Mouse (Mus musculus): ENCODE data around the gene Ccdc146.
"Not testable (repeated sequence)": the region's sequence is repeated elsewhere in the genome, so short reads cannot be mapped to it uniquely, and the experiment has no call there.

The Ccdc146 gene

GRCm38 (mm10) chr5:21387340-21387739, 37.1 kb downstream of the Ccdc146 start:
- DNase-seq (ENCODE audit: low read depth, low spot score): no peak

- DNase-seq (ENCODE audit: low read depth, low spot score): no peak
Observed at GRCm38 (mm10) chr5:21386432-21386831, 38.0 kb downstream of the Ccdc146 start.

- DNase-seq (ENCODE audit: low read depth, low spot score): no peak
Observed at GRCm38 (mm10) chr5:21384976-21385375, 39.5 kb downstream of the Ccdc146 start.

GRCm38 (mm10) chr5:21384252-21384960, 40.1 kb downstream of the Ccdc146 start:
- DNase-seq (ENCODE audit: low read depth, low spot score): no peak

GRCm38 (mm10) chr5:21383392-21384251, 40.9 kb downstream of the Ccdc146 start:
- DNase-seq (ENCODE audit: low read depth, low spot score): peak; percentile 8

GRCm38 (mm10) chr5:21382678-21383077, 41.8 kb downstream of the Ccdc146 start:
- no peak for DNase-seq (ENCODE audit: low read depth, low spot score)

GRCm38 (mm10) chr5:21381986-21382385, 42.5 kb downstream of the Ccdc146 start:
- no peak for DNase-seq (ENCODE audit: low read depth, low spot score)

- no peak for DNase-seq (ENCODE audit: low read depth, low spot score)
Observed at GRCm38 (mm10) chr5:21378397-21378796, 46.1 kb downstream of the Ccdc146 start.

- no peak for DNase-seq (ENCODE audit: low read depth, low spot score)
Observed at GRCm38 (mm10) chr5:21376935-21377334, 47.5 kb downstream of the Ccdc146 start.

- DNase-seq (ENCODE audit: low read depth, low spot score): no peak
Observed at GRCm38 (mm10) chr5:21373180-21373518, 51.3 kb downstream of the Ccdc146 start.

- DNase-seq (ENCODE audit: low read depth, low spot score): peak; percentile 8
Observed at GRCm38 (mm10) chr5:21372493-21373179, 51.8 kb downstream of the Ccdc146 start, which contains the start of gene Fgl2. Gene Fgl2, plus strand, starts transcription at chr5:21372642.

- DNase-seq (ENCODE audit: low read depth, low spot score): no peak
Observed at GRCm38 (mm10) chr5:21371920-21372319, 52.6 kb downstream of the Ccdc146 start.

GRCm38 (mm10) chr5:21370218-21370947, 54.1 kb downstream of the Ccdc146 start:
- no peak for DNase-seq (ENCODE audit: low read depth, low spot score)

- DNase-seq (ENCODE audit: low read depth, low spot score): no peak
Observed at GRCm38 (mm10) chr5:21367514-21367913, 57.0 kb downstream of the Ccdc146 start.

- no peak for DNase-seq (ENCODE audit: low read depth, low spot score)
Observed at GRCm38 (mm10) chr5:21366338-21367053, 58.0 kb downstream of the Ccdc146 start.

- DNase-seq (ENCODE audit: low read depth, low spot score): no peak
Observed at GRCm38 (mm10) chr5:21363343-21363742, 61.1 kb downstream of the Ccdc146 start.

- DNase-seq (ENCODE audit: low read depth, low spot score): no peak
Observed at GRCm38 (mm10) chr5:21358648-21359047, 65.8 kb downstream of the Ccdc146 start.

GRCm38 (mm10) chr5:21351678-21352077, 72.8 kb downstream of the Ccdc146 start:
- DNase-seq (ENCODE audit: low read depth, low spot score): no peak

GRCm38 (mm10) chr5:21348366-21348765, 76.1 kb downstream of the Ccdc146 start:
- DNase-seq (ENCODE audit: low read depth, low spot score): no peak

GRCm38 (mm10) chr5:21342265-21342664, 82.2 kb downstream of the Ccdc146 start:
- not testable (repeated sequence) for DNase-seq (ENCODE audit: low read depth, low spot score)

GRCm38 (mm10) chr5:21332119-21332518, 92.4 kb downstream of the Ccdc146 start:
- no peak for DNase-seq (ENCODE audit: low read depth, low spot score)

Measured in telencephalon, adult 2 months (tissue).